Mouse (Mus musculus) frontal cortex, postnatal 25 days (tissue): ENCODE results near the gene Mrpl48.
A peak's percentile ranks its signal among the peaks of the same experiment; 100 is the strongest.
"Not testable (repeated sequence)": the region's sequence is repeated elsewhere in the genome, so short reads cannot be mapped to it uniquely, and the experiment has no call there.

Experiments used
- DNase-seq, 2 experiments: peaks; one replicate each; pipeline ENCODE4 v3.0.0; 2022; ENCODE audit warnings: low spot score in 2 of 2

Mrpl48 gene

DNA sequence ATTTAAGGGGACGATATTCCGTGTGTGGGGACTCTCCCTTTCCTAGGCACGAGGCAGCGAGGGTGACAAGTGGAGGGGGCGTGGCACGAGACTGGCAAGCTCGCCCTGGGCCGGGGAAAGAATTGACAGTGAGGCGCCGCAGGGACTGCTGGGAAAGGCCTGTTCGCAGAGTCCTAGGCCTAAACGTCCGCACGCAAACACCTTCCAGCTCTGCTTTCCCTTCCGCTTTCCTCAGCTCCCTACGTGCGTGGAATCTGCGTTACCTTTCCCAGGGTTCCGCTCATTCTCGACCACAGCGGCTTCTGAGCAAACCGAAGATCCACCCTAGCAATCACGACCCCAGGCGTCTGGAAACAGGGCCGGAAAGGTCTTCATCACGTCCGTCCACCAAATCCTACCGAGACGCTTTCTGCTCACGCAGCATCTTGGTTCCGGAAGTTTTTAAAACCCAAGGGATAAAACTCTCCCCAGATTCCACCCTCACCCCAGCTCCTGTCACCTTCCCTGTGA lies 25.3 kb downstream of the Mrpl48 start:
- DNase-seq, result peak; percentile 85 to 91

DNA sequence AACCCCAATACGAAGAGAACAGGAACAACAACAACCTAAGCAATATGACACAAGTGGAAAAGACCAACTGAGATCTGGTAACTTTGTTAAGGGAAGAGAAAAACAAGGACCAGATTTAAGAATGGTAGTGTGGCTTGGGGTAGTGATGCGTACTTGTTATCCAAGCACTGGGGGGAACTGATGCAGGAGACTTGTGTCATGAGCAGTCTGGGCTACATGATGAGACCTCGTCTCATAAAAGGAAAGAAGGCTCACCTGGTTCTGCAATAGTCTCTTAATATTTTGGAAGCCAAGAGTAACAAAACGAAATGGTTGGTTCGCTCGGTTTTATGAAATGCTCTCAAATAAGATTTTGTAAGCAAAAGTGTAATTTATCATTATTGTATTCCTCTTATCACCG lies 25.9 kb downstream of the Mrpl48 start:
- no peak for DNase-seq

DNA sequence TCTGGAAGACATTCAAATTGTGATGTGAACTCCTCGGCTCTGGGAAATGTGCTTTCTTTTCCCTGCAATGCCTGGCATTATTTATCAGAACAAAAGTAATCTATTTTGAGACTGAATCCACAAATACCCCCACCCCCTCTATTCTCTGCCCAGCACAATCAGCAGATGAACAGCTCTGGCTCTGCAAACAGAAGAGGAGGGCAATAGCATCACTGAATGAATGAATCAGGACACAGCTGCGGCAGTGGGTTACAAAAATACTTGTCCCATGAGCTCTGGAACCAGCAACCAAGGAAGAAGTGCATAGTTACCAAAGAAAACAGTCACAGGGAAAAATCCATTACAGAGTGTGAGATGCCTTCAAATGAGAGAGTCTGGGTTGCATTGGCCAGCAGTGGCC lies 29.3 kb downstream of the Mrpl48 start:
- no peak for DNase-seq

DNA sequence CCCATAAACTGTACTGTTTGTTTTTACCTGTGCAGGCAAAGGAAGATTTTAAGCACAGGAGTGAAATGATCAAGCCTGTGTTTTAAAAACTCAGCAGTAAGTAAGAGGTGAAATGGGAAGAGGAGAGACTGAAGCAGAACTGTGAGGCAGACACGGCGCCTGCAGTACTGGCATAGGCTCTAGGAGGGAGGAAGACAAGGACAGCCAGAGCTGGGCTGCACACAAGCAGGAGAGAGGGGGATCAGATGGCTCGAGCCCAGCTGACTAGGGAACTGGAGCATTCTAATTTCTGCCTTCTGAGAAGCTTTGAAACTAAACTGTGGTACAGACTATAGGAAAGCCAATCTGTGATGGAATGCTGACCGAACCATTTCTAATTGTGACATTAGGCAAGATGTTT lies 35.4 kb downstream of the Mrpl48 start:
- DNase-seq, result no peak

DNA sequence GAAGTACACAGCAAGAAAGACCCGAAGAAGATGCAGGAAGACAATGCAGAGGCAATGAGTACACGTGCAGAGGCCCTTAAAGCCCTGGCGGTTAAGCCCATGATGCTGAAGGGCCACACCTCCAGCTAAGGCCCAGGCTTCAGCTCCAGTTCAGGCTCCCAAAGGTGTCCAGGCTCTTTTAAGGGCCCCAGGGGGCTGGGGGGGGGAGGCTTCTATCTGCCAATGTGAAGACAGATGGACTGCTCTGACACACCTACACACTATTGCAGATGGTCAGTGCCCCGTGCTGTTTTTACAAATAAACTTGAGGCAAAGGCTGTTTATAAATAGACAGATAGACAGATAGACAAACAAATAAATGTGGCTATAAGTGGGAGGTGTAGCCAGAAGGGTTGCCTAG lies 36.0 kb downstream of the Mrpl48 start:
- DNase-seq, result no peak

DNA sequence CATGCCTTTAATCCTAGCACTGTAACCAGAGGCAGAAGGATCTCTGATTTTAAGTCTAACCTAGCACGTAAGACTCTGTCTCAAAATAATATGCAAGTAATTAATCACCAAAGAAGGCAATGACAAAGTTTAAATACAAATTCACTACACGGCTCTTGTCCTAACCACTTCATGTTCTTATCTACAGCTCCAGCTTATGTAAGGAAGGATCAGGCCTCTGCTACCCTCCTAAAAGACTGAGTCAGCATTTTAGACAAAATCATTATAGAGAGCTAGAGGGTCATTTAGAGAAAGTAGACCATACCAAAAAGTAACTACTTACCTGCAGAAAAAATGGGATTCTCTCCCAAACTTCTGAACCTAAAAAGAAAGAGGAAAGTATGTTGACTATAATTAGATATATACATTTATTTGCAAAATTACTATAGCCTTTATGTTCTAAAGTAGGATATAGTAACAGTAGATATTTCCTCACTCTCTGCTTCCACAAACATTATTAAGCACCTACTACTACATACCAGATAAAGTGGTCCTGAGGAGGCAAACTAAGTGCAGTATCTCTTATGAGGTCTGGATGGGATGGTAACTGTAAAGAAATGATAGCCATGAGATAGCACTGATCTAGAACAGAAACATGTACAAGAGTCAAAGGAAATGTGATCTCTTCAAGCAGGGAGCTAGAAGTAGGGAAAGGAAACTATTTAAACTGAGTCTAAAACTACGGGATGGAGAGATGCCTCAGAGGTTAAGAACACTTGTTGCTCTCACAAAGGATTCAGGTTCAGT lies 37.0 kb downstream of the Mrpl48 start:
- no peak for DNase-seq

DNA sequence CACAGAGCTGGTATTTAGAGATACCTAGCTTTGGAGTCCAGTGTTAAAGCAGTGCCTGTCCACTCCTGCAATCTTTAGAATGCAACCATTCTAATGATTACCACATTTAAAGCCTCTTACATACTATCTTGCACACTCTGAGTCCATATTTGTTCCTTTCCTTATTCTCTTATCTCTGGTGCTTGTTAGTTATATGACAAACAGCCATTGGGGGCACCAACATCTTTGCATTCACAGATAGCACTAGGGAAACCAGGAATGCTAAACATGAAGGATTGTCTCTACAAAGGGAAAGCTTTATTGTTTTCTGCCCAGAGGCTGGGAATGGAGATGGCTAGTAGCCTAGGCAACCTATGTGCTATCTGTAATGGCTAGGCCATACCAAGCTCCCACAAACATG lies 38.2 kb downstream of the Mrpl48 start:
- DNase-seq, result no peak

DNA sequence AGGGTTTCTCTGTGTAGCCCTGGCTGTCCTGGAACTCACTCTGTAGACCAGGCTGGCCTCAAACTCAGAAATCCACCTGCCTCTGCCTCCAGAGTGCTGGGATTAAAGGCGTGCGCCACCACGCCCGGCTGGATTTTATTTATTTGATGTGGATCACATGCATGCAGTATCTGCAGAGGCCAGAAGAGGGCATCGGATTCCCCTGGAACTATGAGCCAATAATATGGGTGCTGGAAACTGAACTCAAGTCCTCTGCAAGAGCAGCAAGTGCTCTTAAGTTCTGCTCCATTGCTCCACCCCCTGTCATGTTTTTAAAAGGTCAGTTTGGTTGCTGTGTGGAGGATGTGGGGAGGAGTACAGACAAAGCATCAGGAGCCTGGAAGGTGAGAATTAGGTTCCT lies 40.9 kb downstream of the Mrpl48 start:
- DNase-seq, result not testable (repeated sequence)

DNA sequence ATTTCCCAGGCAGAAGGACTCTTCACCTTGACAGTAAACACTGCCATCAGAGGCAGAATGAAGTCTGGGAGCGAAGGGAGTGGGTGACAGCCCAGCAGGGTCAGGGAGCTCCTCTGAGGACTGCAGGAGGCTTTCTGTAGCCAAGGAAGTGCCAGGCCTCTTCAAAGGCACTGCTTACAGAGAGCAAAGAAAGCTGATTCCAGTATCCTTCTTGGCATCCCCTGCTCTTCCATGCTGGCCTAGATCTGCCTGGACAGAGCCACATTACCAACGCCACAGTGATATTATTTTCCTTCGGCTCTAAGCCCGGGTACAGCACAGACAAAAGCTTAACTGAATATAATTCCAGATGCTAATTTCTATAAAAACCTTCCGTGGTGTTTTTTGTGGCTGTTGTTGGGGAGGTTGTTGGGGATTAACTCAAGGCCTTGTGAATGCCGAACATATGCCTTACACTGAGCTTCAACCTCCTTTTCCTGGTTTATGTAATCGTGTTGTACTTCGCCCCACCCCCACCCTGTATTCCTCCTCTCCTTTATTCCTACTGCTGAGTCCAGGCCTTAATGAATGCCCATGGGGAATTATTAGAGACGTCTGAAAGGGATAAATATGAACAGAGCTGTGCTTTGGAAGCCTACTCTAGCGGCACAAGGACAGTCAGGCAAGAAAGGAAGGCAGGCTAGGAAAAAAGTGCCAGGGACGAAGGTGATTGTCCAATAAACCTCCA lies 46.1 kb downstream of the Mrpl48 start:
- DNase-seq, result no peak

DNA sequence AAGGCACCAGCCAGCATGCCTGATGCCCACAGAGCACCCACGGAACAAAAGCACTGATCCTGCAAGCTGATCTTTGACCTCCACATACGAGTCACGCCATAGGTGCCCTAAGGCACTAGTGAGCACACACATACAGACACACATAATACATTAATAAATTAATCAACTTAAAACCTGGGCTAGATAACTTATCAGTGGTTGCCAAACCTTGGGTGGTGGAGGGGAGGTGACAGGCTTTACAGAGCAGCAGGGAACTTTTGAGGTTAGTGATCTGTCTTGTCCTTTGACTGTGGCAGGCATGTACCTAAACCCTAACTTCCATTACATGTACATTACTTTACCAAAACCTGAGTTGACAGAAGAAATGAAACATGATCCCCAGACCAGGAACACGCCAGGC lies 48.8 kb downstream of the Mrpl48 start:
- no peak for DNase-seq

DNA sequence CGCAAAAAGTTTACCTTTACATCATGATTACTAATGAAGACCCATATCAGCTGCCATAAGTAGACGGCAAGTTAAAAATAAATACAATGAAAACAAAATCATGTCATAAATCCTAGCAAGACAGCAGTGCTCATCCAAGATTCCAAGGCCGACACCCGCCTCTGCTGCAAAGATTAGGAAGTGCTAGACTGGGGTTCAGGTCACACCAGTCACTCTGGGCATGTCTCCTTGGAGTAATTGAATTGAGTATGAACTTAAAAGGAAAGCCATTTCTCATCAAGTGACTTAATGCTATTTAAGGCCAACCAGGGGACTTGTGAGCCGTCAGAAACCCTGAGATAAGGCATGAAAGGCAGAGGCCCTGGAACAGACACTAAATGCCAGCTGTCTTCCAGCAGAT lies 50.9 kb downstream of the Mrpl48 start:
- DNase-seq, result no peak

DNA sequence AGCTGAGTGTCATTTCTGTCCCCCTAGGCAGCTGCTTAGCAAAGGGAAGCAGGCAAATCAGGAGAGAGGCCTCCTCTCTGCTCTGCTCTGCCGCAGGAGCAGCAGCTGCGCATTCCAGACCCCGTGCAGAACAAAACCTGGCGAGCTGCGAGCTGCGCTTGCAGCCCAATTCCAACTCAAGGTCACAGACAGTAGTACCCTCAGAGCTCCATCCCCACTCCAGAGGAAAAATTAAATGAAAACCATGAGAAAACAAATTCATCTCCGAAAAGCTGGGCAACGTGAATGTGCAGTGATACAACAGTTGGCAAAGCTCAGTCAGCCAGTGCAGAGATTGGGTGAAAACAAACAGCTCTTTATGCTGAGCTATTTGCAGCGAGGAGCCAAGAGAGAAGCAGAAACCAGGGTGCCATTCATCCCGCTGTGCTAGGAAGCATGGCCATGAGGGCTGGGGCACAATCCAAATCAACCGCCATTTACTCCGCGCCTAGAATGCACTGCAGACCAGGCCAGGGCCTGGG lies 52.6 kb downstream of the Mrpl48 start:
- DNase-seq, result peak; percentile 24 to 32

DNA sequence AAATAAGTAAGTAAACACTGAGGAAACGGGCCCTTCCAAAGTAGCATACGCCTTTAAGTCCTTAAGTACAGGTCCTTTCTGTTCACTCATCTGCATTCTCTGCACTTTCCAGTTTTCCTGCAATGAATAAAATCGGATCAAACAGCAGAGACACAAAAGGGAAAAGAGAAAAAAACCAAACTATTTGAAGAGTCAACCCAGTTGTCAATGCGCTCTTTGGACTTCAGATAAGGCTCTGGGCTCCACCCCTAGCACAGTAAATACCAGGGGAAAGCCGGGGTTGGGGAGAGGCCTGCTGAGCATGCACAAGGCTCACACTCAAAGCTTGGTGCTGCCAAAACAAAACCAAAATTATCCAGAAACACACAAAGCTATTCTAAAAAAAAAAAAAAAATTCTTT lies 53.2 kb downstream of the Mrpl48 start:
- DNase-seq, result no peak

DNA sequence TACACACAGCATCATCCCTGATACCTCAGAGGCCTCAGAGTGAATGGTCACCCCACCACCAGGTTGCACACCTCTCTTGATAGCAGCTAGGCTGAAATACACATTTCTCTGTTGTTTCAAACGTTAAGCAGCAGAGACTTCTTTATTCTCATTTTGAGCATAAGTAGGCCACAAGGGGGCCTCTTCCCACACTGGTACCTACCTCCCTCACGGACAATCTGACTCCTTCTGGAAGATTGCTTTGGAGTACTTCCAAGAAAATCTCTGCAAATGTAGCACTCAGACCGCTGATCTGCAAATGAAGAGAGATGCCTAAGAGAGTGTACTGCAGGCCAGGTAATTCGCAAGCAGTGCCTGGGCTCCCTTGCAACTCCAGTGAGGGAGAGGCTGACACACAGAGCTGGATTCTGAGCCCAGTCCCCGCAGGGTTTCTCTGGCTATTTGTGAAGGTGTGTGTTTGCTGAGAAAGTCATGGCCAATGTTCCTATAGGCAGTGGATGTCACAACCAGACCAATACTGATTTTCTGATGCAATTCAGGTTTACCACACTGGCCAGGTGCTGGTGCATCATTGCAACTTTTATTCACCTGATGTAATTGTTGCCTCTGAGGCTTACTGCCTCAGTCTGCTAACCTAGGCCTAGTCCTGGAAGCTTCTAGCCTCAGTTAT lies 57.6 kb downstream of the Mrpl48 start:
- no peak for DNase-seq

DNA sequence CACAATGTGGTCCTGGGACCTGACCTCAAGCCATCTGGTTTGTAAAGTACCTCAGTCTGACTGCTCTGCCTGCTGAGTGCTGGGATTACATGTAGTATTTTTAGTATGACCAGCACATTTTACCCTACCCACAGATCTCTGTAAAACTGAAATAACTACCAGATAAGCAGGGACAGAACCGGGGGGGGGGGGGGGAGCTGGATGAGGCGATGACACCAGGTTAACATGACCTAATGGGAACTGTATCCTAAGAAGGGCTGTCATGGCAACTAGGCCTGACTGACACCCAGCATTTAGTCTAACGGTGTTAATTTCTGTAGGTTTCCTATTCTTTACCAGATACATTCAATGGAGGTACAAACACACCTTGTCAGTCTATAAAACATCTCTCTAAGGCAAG lies 58.3 kb downstream of the Mrpl48 start:
- DNase-seq, result no peak

DNA sequence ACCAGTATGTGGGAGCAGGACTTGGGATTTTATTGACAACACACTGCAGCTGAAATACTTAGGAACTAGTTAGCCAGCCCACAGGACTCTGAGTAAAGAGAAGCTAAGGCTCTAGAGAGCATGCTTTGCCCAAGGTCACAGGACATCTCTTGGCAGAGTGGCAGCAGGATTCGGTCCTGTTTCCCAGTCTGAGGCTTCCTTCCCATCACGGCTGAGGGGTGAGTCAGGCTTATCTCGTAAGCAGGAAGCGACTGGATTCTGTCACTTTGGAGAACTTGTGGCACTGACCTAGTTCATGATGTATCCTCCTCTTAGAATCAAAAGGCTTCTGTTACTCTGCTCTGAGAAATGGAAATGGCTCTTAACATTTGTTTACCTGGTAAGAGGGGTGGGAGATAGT lies 60.5 kb downstream of the Mrpl48 start:
- DNase-seq, result no peak

DNA sequence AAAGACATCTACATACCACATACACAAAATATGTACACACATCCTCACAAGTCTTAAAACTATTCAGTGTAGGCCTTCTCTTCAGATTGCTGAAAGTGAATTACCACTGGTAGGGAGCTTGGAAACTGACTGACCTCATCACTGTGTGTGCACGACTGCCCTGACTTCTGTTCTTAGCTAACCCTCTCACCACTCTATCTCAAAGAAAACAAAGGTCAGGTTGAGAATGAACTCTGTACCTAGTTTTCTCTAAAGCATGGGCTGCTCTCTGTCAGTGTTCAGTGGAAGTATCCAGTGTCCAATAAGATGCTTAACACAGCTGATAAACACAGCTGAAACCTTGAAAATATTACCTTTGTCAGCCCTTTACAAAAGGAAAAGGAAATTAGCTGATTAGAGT lies 63.7 kb downstream of the Mrpl48 start:
- DNase-seq, result no peak

DNA sequence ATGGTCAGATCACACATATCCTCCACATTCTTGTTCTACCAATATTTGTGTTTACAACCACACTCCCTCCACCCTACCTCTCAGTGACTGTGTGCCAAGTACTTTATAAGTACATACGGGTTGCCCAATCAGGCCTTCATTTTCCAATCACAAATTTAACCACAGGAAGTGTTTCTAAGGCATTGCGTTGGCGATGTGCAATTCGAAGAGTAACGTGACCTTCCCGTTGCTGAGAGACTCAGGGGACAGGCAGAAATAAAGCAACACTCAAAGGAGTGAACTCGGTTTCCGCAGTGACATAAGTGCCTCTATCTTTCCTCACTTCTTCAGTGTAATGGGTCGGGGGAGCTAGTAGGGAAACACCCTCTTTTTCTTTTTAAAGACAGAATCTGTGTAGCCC lies 68.6 kb downstream of the Mrpl48 start:
- DNase-seq, result no peak

DNA sequence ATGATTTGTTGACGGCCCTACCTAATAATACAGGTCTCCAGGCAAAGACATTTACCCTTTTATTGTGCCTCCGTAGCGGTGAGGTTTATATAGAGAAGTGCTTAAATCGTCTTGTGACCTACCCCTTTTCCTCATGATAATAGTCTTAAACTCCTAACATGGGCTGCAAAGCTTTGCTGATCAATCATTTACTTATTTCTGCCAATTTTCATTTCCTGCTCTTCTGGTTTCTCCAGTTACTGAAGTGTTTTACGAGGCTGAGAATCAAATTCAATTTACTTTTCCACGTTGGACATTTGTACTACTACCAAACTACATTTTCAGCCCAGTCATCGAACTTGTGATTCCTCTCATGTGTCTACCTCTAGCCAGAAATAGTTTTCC lies 70.6 kb downstream of the Mrpl48 start:
- DNase-seq, result no peak

DNA sequence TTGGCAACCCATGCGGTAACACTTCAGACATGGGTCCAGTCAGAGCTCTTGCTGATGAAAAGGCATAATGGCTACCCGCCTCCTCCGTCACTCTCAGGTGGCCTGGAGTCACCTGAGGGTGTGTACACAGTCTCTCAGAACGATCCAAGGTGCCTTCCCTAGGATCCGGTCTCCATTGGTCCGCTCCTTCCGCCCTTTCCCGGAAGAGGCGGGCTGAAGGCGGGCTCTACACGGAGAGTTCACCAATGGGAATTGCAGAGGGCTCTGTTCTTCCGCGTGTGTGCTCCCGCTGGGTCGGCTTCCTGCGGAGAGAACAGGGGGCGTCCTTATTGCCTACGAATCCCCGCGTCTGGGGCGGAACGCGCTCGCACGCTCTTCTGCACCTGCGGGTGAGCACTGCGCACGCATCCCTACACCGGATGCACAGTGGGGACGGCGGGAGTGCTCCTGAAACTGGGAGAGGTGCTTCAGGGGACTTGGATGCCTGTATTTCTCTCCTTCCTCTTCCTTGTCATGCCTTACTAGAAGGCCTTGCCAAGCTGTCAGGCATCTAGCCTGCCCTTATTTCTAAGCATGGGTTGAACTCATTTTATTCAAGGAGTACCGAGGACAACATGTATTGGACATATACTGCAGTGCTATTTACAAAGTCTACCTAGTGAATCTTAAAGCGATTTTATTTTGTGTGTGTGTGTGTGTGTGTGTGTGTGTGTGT lies 71.1 kb downstream of the Mrpl48 start, which contains the start of gene Coa4:
Coa4 (plus strand) TSS at position 268 of the 715 bp plus-strand sequence.
- peak; percentile 62 to 71 for DNase-seq

DNA sequence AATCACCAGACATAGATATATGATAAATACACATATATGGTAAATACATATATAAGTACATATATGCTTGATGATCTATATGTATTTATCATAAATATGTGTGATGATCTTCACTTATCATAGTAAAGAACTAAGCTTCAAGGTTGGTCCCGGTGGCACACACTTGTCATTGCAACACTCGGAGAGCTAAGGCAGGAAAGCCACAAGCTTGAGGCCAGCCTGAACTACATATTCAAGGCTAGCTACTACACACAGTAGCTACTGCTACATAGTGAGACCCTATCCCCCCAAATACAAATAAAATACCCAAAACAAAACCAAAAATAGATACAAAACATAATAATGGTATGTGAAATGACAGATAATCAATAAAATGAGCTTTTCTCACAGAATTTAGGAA lies 72.3 kb downstream of the Mrpl48 start:
- no peak for DNase-seq

DNA sequence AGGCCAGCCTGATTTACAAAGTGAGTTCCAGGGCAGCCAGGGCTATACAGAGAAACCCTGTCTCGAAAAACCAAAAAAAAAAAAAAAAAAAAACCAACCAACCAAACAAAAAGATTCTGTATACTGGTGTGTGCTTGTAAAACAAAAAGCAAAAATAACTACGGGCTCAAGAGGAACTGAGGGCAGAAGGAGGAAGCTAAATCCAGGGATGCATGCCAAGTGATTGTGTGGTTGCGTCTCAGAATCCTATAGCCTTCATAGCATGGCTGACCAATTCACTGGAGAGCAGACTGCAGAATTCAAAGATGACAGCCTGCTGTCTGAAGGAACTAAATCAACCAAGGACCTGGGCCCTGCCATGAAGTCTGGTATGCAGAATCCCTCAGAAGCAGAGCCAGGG lies 73.9 kb downstream of the Mrpl48 start:
- no peak for DNase-seq
